Mouse (Mus musculus) erythroblast, adult 5-6 weeks (primary cell): ENCODE data around the gene Chuk. TPM values are rescaled to one million over a fixed set of nuclear protein-coding genes. Genes with fewer than 3 reads are reported as not detected.
"Not testable (repeated sequence)": the region's sequence is repeated elsewhere in the genome, so short reads cannot be mapped to it uniquely, and the experiment has no call there.

Source experiments
- ATAC-seq: replicated peaks from 2 replicates; pipeline ENCODE4 v1.8.0; 2016; ENCODE audit warnings: moderate number of reproducible peaks, mild to moderate bottlenecking, moderate TSS enrichment, inconsistent platforms; ENCODE audit not compliant: poor library complexity, low FRiP score, severe bottlenecking
- total RNA-seq, 2 experiments: library from RNA; stranded (forward) in 1 of 2; stranded (reverse) in 1 of 2; fragments of 150-400 nt in 1 of 2; fragments of 200-764, 138-1000 nt in 1 of 2; gene quantifications; 2 replicates each; pipeline versions ENCODE4 v1.2.3 to v1.2.4; 2015 to 2017; ENCODE audit warnings: low replicate concordance in 2 of 2

The Chuk gene
- 17.8 and 19.0 TPM in 2 replicates for total RNA-seq (2015; ENCODE audit: low replicate concordance)
- total RNA-seq (2017; ENCODE audit: low replicate concordance), result 46.2 and 57.2 TPM in 2 replicates

- peak; percentile 98 for ATAC-seq
Observed at GRCm38 (mm10) chr19:44106831-44107660, at the start of gene Chuk. Chuk (minus strand) TSS chr19:44107480.

- no peak for ATAC-seq
Observed at GRCm38 (mm10) chr19:44157005-44157404, 49.7 kb upstream of the Chuk start.

- ATAC-seq, result no peak
Observed at GRCm38 (mm10) chr19:44153781-44154180, 46.5 kb upstream of the Chuk start.

GRCm38 (mm10) chr19:44148991-44149390, 41.7 kb upstream of the Chuk start:
- ATAC-seq, result no peak

GRCm38 (mm10) chr19:44148345-44148744, 41.1 kb upstream of the Chuk start:
- no peak for ATAC-seq

GRCm38 (mm10) chr19:44146951-44147350, 39.7 kb upstream of the Chuk start:
- no peak for ATAC-seq

- no peak for ATAC-seq
Observed at GRCm38 (mm10) chr19:44146568-44146879, 39.2 kb upstream of the Chuk start.

- ATAC-seq, result peak; percentile 96
Observed at GRCm38 (mm10) chr19:44145702-44146567, 38.7 kb upstream of the Chuk start, which contains the start of gene Bloc1s2. Bloc1s2 (minus strand) TSS chr19:44146446.

- ATAC-seq, result no peak
Observed at GRCm38 (mm10) chr19:44144366-44144765, 37.1 kb upstream of the Chuk start.

GRCm38 (mm10) chr19:44135960-44136485, 28.7 kb upstream of the Chuk start:
- ATAC-seq, result 0 out of 2 replicates have a peak, but pooled peaks have one; percentile 30

- ATAC-seq, result peak; percentile 95
Observed at GRCm38 (mm10) chr19:44135072-44135959, 28.0 kb upstream of the Chuk start, which contains the start of gene Cwf19l1. Cwf19l1 (minus strand) TSS chr19:44135876.

- no peak for ATAC-seq
Observed at GRCm38 (mm10) chr19:44132917-44133316, 25.6 kb upstream of the Chuk start.

GRCm38 (mm10) chr19:44128560-44128959, 21.3 kb upstream of the Chuk start:
- no peak for ATAC-seq

- ATAC-seq, result no peak
Observed at GRCm38 (mm10) chr19:44127729-44128497, 20.6 kb upstream of the Chuk start.

GRCm38 (mm10) chr19:44121137-44121536, 13.9 kb upstream of the Chuk start:
- ATAC-seq, result no peak

- ATAC-seq, result not testable (repeated sequence)
Observed at GRCm38 (mm10) chr19:44120686-44121085, 13.4 kb upstream of the Chuk start.

GRCm38 (mm10) chr19:44117793-44118192, 10.5 kb upstream of the Chuk start:
- no peak for ATAC-seq

GRCm38 (mm10) chr19:44111706-44112105, 4.4 kb upstream of the Chuk start:
- no peak for ATAC-seq

GRCm38 (mm10) chr19:44110356-44110755, 3.1 kb upstream of the Chuk start:
- ATAC-seq, result no peak
